Mouse (Mus musculus): ENCODE measurements at regions not wholly inside any gene's neighbourhood (a gene's known extent, or its start where the extent isn't known, plus 50 kb on each side); places are given as distances from the start of the nearest gene placed in this dataset.
"Not testable (repeated sequence)": the region's sequence is repeated elsewhere in the genome, so short reads cannot be mapped to it uniquely, and the experiment has no call there.

GRCm38 (mm10) chr3:11212921-11213648 lies 877.6 kb upstream of the Gm38303 start:
- not testable (repeated sequence) for TF ChIP-seq EP300 (IDR thresholded peaks at IDR 0.05; ENCODE audit: low read depth in 1 of 2, low read length in 2 of 2); JUND (IDR thresholded peaks at IDR 0.05; ENCODE audit: low read depth, low read length); KAT2A (conservative IDR thresholded peaks at IDR 0.05; ENCODE audit: low read depth, low read length)

Measured in MEL (cell line).